Mouse (Mus musculus) cerebellum, adult 2 months (tissue): ENCODE measurements at regions not wholly inside any gene's neighbourhood (a gene's known extent, or its start where the extent isn't known, plus 50 kb on each side); places are given as distances from the start of the nearest gene placed in this dataset.

Experiments
- DNase-seq, 2 experiments: peaks; one replicate each; pipeline ENCODE4 v3.0.0; 2021
- H3K27ac ChIP-seq: fragments of 200-500 bp; 2 replicates; pipeline ENCODE4 v1.5.1; 2012; ENCODE audit warnings: low read length, control low read depth, inconsistent platforms; ENCODE audit not compliant: insufficient read depth
- H3K27me3 ChIP-seq: fragments of 200-500 bp; 2 replicates; pipeline ENCODE4 v1.6.1; 2012; ENCODE audit warnings: inconsistent platforms, mild to moderate bottlenecking, low read length, moderate library complexity; ENCODE audit not compliant: control insufficient read depth, insufficient read depth
- H3K4me1 ChIP-seq: fragments of 200-500 bp; 2 replicates; pipeline ENCODE4 v1.6.1; 2011; ENCODE audit warnings: low read length; ENCODE audit not compliant: control insufficient read depth, insufficient read depth
- H3K4me3 ChIP-seq: fragments of 200-500 bp; replicated peaks from 2 replicates; pipeline ENCODE3; 2011; ENCODE audit warnings: mild to moderate bottlenecking, low read depth, low read length, control low read depth; ENCODE audit not compliant: insufficient read depth
- CTCF ChIP-seq: fragments of 200-500 bp; IDR thresholded peaks from 2 replicates; pipeline ENCODE4 v1.5.1; 2011; ENCODE audit warnings: low read depth, mild to moderate bottlenecking, control low read depth, low read length, moderate library complexity, borderline replicate concordance; ENCODE audit not compliant: insufficient read depth
- POLR2A ChIP-seq: fragments of 200-500 bp; IDR thresholded peaks from 2 replicates; pipeline ENCODE4 v1.6.1; 2011; ENCODE audit warnings: low read length, control low read depth, borderline replicate concordance; ENCODE audit not compliant: insufficient read depth
- WGBS: fragments of 180-500 bp; shearing (Covaris S2); methylation state at CpG from one replicate; pipeline ENCODE4 v1.1.7; 2018; 5-methylcytosine and 5-hydroxymethylcytosine counted together

DNA sequence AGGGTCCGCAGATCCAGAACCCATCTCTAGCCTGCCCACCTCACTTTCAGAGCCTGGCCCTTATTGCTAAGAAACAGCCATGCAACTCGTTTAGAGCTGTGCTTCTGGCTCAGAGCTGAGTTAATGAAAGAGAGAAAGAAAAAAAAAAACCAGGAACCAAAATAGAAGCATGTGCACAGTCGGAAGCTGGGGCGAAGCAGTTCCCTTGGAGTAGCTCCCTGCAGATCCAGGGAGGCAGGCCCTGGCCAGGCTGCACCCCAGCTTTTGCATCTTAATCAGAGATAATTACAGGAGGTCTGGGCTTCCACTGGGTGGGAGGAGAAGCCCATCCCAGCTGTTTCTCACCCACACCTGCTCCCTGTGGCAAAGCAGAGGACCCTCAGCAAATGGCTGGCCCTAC lies 53.9 kb downstream of the Adra2c start:
- H3K27ac ChIP-seq, result no peak overlapping the region
- peak in 1 of 2 experiments; percentile 6 for DNase-seq
- no peak for TF ChIP-seq CTCF
- no peak for TF ChIP-seq POLR2A
- no peaks in the 10 kb centered on the region for H3K27me3 ChIP-seq
- H3K4me1 ChIP-seq, result peaks cover 6% of the 10 kb centered on the region
- 27% methylated on average over 4 of the region's 4 CpGs for WGBS
- no peak overlapping the region for H3K4me3 ChIP-seq

GRCm38 (mm10) chr5:35334416-35335059 lies 54.4 kb upstream of the Hmx1 start:
- no peak for TF ChIP-seq POLR2A
- no peak for TF ChIP-seq CTCF
- WGBS, result 93% methylated on average over 9 of the region's 9 CpGs
- Histone ChIP-seq H3K27ac (no peak overlapping the region), H3K4me3 (no peak overlapping the region), H3K27me3 (no peaks in the 10 kb centered on the region), H3K4me1 (peaks cover 6% of the 10 kb centered on the region)
- peak in 1 of 2 experiments; percentile 6 for DNase-seq

- Histone ChIP-seq H3K27me3 (no peaks in the 10 kb centered on the region), H3K4me3 (no peak overlapping the region), H3K4me1 (peaks cover 6% of the 10 kb centered on the region), H3K27ac (no peak overlapping the region)
- DNase-seq, result no peak
- TF ChIP-seq POLR2A (no peak), CTCF (no peak)
- WGBS, result 71% methylated on average over 2 of the region's 2 CpGs
Measured at GRCm38 (mm10) chr5:35335081-35335480, 53.8 kb upstream of the Hmx1 start.
